Mouse (Mus musculus) erythroblast, embryonic 14.5 days (primary cell): ENCODE measurements around the gene Vamp1. TPM values are rescaled to one million over a fixed set of nuclear protein-coding genes. Genes with fewer than 3 reads are reported as not detected.
"Not testable (repeated sequence)": the region's sequence is repeated elsewhere in the genome, so short reads cannot be mapped to it uniquely, and the experiment has no call there.

ENCODE experiments used
- H3K27me3 ChIP-seq: 2 replicates; pipeline ENCODE4 v1.6.1; 2012; ENCODE audit warnings: inconsistent platforms; ENCODE audit not compliant: control insufficient read depth
- H3K36me3 ChIP-seq: 2 replicates; pipeline ENCODE4 v1.6.1; 2012; ENCODE audit warnings: mild to moderate bottlenecking, inconsistent platforms; ENCODE audit not compliant: control insufficient read depth
- H3K4me1 ChIP-seq: 2 replicates; pipeline ENCODE4 v1.6.1; 2012; ENCODE audit warnings: inconsistent platforms; ENCODE audit not compliant: control insufficient read depth
- H3K4me3 ChIP-seq: replicated peaks from 2 replicates; pipeline ENCODE3; 2012; ENCODE audit warnings: moderate library complexity, mild to moderate bottlenecking, inconsistent platforms
- H3K9me3 ChIP-seq: 2 replicates; pipeline ENCODE4 v1.6.1; 2012; ENCODE audit warnings: low read length, inconsistent platforms, mixed read lengths; ENCODE audit not compliant: control insufficient read depth
- GATA1 ChIP-seq: IDR thresholded peaks from 2 replicates; pipeline ENCODE4 v1.6.1; 2012; ENCODE audit warnings: low read length, inconsistent platforms, mixed read lengths
- TAL1 ChIP-seq: IDR thresholded peaks from 3 replicates; pipeline ENCODE4 v1.6.1; 2012; ENCODE audit warnings: low read length, inconsistent platforms, mixed read lengths
- polyA plus RNA-seq: library from polyadenylated mRNA; stranded (reverse); fragments of >175 nt; gene quantifications from 2 replicates; pipeline ENCODE4 v1.2.3, GENCODE M21; 2012

Vamp1 gene
- polyA plus RNA-seq, 1 experiment = 0.14 TPM

DNA sequence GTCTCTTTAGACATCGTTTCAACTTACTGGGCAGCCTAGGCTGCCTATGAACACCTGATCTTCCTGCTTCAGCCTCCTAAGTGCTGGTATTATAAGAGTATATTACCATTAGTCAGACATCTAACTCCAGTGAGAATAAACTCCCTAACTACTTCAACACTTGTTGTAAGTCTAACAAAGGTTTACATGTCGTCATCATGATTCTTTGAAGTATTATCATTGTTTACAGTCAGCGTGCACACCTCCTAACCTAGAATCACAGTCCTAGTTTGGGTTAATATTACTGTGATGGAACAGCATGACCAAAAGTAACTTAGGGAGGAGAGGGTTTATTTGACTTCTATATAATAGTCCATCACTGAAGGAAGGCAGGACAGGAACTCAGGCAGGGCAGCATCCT, 52.1 kb downstream of the Vamp1 start:
- peaks cover 3% of the 10 kb centered on the region; the same call in 1 of the 2 replicates for H3K9me3 ChIP-seq
- no peak for TF ChIP-seq GATA1

DNA sequence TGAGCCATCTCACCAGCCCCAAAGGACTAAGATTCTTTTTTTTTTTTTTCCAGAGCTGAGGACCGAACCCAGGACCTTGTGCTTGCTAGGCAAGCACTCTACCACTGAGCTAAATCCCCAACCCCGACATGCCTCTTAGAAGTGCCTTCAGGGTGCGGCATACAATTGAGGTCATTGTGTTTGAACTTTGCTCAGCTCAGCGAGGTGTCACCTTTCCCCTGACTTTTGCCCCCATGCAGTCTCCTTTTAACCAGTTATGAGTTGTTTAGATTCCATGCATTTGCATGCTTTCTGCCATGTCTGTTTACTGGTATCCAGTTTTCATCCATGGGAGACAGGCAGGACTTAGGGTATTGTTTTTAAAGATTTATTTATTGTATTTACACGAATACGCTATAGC, 53.4 kb downstream of the Vamp1 start:
- no peaks in the 10 kb centered on the region for H3K9me3 ChIP-seq
- TF ChIP-seq GATA1 = no peak
- no peak for TF ChIP-seq TAL1
- H3K4me3 ChIP-seq = no peak overlapping the region
- H3K4me1 ChIP-seq = peaks cover 9% of the 10 kb centered on the region
- no peaks in the 10 kb centered on the region for H3K36me3 ChIP-seq
- peaks cover 2% of the 10 kb centered on the region; the same call in 1 of the 2 replicates for H3K27me3 ChIP-seq

More for the DNA sequence above, 52.1 kb downstream of the Vamp1 start:
- no peaks in the 10 kb centered on the region for H3K36me3 ChIP-seq
- peaks cover 2% of the 10 kb centered on the region; the same call in 1 of the 2 replicates for H3K27me3 ChIP-seq
- H3K4me3 ChIP-seq = no peak overlapping the region
- H3K4me1 ChIP-seq = peaks cover 9% of the 10 kb centered on the region

DNA sequence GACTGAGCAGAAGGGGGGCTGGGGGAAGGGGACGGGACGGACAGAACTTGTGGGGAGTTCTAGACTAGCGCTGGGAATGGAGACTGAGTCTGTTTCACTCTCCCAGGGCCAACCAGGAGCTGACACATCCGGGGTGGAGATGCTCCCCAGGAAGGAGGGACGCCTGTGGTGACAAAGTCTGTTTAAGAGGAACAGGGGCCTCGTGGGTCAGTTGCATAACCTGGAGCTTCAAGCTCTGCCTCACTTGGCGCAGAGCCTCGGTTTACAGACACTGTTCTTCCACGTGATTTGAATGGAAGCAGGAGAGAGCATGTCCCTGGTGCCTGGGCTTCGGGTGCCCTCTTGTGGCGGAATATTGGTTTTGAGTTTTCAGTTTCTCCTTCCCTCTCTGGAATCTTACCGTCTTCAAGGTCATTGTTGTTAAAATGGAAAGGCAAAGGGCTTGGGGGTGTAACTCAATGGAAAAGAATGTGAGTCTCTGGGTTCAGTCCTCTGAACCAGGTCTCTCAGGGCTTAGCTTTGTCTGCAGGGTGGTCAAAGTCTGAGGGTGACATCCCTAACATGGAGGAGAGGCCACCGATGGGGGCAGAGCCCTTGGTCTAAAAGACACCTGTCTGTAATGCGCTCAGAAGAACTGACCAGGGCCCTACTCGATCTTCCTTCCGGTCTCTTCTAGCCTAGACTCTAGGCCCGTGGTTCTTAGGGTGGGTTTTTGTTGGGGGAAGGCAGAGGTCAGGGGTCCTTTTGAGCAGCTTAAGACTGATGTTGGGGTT, 56.3 kb downstream of the Vamp1 start:
- H3K9me3 ChIP-seq = no peaks in the 10 kb centered on the region
- no peak for TF ChIP-seq GATA1
- TF ChIP-seq TAL1 = no peak
- peaks cover 9% of the 10 kb centered on the region for H3K4me1 ChIP-seq
- H3K27me3 ChIP-seq = peaks cover 2% of the 10 kb centered on the region; the same call in 1 of the 2 replicates
- H3K4me3 ChIP-seq = no peak overlapping the region
- H3K36me3 ChIP-seq = no peaks in the 10 kb centered on the region

DNA sequence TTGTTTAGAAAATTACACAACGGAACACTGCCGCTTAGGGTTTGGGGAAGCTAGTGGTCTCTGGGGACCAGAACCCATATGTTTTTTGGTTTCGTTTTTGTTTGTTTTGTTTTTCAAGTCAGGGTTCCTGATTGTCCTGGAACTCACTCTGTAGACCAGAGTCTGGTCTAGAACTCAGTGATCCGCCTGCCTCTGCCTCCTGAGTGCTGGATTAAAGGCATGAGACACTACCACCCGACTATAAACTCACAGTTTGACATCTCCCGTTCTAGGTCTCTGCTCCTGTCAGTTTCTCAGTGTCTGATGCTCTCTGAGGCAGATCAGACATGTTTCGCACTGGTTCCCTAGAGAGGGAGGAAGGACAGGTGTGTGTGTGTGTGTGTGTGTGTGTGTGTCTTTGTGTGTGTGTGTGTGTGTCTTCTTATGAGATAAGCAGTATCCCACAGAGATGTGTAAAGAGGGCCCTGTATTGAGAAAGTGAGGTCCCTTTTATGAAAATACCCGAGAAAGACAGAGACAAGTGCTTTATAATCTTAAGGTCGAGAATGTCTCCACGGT, 57.0 kb downstream of the Vamp1 start:
- no peak overlapping the region for H3K4me3 ChIP-seq
- peaks cover 2% of the 10 kb centered on the region; the same call in 1 of the 2 replicates for H3K27me3 ChIP-seq
- H3K36me3 ChIP-seq = no peaks in the 10 kb centered on the region
- H3K4me1 ChIP-seq = peaks cover 9% of the 10 kb centered on the region
- no peaks in the 10 kb centered on the region for H3K9me3 ChIP-seq
- TF ChIP-seq TAL1 = no peak
- TF ChIP-seq GATA1 = no peak

DNA sequence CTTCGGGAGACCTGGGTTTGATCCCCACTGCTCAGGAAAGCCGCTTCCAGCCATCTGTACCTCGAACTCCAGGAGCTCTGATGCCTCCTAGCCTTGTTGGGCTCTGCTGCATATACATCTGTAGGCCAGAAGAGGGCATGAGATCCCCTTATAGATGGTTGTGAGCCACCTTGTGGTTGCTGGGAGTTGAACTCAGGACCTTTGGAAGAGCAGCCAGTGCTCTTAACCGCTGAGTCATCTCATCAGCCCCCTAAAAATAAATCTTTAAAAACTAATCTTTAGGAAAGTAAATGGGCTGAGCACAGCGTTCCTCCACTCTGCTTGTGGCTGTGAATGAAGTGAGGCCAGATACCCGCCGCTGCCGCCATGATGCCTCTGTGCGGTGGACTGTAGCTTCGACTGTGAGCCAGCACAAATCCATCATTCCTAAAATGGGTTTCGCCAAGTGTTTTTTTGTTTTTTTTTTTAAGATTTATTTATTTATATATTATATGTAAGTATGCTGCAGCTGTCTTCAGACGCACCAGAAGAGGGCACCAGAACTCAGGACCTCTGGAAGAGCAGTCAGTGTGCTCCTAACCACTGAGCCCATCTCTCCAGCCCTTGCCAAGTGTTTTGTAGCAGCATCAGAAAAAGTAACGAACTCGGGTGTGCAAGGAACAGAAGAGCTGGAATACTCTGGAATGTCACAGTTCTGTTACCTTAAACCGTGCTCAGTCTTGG, 59.7 kb downstream of the Vamp1 start:
- no peak for TF ChIP-seq GATA1
- TF ChIP-seq TAL1 = no peak
- Histone ChIP-seq H3K9me3 (no peaks in the 10 kb centered on the region), H3K27me3 (peaks cover 2% of the 10 kb centered on the region; the same call in 1 of the 2 replicates), H3K36me3 (no peaks in the 10 kb centered on the region), H3K4me3 (no peak overlapping the region), H3K4me1 (peaks cover 9% of the 10 kb centered on the region)

DNA sequence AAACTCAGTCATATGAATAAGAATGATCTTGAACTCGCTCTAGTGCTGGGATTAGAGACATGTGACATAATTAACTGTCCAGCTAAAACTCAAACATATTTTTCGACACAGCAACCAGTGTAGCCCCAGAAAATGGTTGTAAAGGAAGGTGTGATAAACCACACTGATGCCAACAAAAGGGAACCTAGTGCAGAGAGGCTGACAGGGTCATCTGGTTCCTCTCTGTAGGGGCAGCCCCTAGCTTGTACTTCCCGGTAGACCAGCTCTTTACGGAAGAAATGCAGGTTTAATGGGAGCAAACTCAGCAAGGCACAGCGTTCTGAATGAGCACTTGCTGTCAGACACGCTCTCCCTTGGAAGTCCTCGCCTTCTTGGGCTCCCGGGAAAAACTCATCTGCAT, 64.4 kb downstream of the Vamp1 start:
- Histone ChIP-seq H3K9me3 (0 out of 2 replicates have a peak, but pooled peaks cover 2% of the 10 kb centered on the region), H3K4me1 (no peaks in the 10 kb centered on the region), H3K36me3 (no peaks in the 10 kb centered on the region), H3K27me3 (no peaks in the 10 kb centered on the region), H3K4me3 (no peak overlapping the region)
- TF ChIP-seq TAL1 = no peak
- no peak for TF ChIP-seq GATA1

DNA sequence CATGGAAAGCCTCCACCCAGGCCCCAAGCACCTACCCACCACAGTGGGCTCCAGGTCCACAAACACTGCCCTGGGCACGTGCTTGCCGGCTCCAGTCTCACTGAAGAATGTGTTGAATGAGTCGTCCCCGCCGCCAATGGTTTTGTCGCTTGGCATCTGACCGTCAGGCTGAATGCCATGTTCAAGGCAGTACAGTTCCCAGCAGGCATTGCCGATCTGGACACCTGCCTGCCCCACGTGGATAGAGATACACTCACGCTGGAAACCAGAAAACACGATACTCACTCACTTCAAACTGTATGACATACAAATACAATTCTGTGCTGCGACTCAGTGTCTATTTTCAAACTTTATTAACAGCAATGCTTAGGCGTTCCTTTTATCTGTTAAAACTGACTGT, 67.4 kb downstream of the Vamp1 start:
- H3K36me3 ChIP-seq, H3K9me3 ChIP-seq, H3K4me3 ChIP-seq, H3K4me1 ChIP-seq, H3K27me3 ChIP-seq: not testable (repeated sequence)

DNA sequence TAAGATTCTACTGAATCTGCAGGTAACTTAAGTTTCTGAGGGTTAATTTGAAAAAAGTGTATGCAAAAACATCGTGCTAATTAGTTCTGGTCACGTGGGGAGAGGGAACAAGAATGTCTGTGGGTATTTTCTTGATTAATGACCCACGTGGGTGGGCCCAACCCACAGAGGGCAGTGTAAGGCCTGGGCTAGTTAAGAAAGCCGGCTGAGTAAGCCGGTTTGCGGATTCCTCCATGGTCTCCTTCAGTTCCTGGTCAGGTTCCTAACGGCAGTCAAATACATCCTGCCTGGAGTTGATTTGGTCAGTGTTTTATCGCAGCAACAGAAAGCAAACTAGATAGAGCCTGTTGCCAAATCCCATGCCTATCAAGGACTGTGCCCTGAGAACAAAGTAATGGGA, 68.9 kb downstream of the Vamp1 start:
- no peaks in the 10 kb centered on the region for H3K27me3 ChIP-seq
- H3K36me3 ChIP-seq = no peaks in the 10 kb centered on the region
- no peak overlapping the region for H3K4me3 ChIP-seq
- H3K4me1 ChIP-seq = no peaks in the 10 kb centered on the region
- 0 out of 2 replicates have a peak, but pooled peaks cover 2% of the 10 kb centered on the region for H3K9me3 ChIP-seq
- TF ChIP-seq TAL1 (no peak), GATA1 (no peak)

DNA sequence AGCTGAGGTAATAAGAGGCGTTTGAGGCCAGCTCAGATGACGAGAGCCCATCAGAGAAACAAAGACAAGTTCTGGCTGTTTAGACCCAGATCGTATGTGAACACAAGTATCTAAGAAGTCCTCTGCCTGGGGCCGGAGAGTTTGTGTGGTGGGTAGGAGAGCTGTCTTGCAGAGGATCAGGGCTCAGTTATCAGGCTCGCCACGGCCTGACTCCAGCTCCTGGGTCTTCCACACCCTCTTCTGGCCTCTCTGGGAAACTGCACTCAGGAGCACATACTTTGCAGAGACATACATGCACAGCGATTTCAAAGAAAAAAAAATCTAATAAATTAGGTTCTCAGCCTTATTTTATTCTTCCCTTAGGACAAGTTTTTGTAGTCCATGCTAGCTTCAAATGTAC, 69.4 kb downstream of the Vamp1 start:
- Histone ChIP-seq H3K4me1 (no peaks in the 10 kb centered on the region), H3K4me3 (no peak overlapping the region), H3K9me3 (0 out of 2 replicates have a peak, but pooled peaks cover 2% of the 10 kb centered on the region), H3K27me3 (no peaks in the 10 kb centered on the region), H3K36me3 (no peaks in the 10 kb centered on the region)
- TF ChIP-seq TAL1 (no peak), GATA1 (no peak)
